Mouse (Mus musculus) heart, embryonic 12.5 days (tissue): ENCODE results near the gene Tmbim6. TPM values are rescaled to one million over a fixed set of nuclear protein-coding genes. Genes with fewer than 3 reads are reported as not detected.

ENCODE experiments used
- ATAC-seq: fragments of 200-750 bp; cut with Nextera tagmentation; 2 replicates; pipeline ENCODE4 v1.8.0; 2017; ENCODE audit warnings: moderate TSS enrichment, moderate library complexity; ENCODE audit not compliant: insufficient number of reproducible peaks, low FRiP score
- H3K27ac ChIP-seq: fragments of 300-500 bp; sonication (generic); 2 replicates; pipeline ENCODE4 v1.5.1; 2016; ENCODE audit warnings: mild to moderate bottlenecking, moderate library complexity; ENCODE audit not compliant: poor library complexity, severe bottlenecking
- H3K27me3 ChIP-seq: fragments of 300-500 bp; sonication (generic); replicated peaks from 2 replicates; pipeline ENCODE4 v1.6.1; 2016; ENCODE audit warnings: mild to moderate bottlenecking, moderate library complexity
- H3K36me3 ChIP-seq: fragments of 300-500 bp; sonication (generic); 2 replicates; pipeline ENCODE4 v1.6.1; 2016; ENCODE audit warnings: mild to moderate bottlenecking, moderate library complexity
- H3K4me1 ChIP-seq: fragments of 300-500 bp; sonication (generic); replicated peaks from 2 replicates; pipeline ENCODE4 v1.6.1; 2016; ENCODE audit warnings: mild to moderate bottlenecking
- H3K4me2 ChIP-seq: fragments of 300-500 bp; sonication (generic); 2 replicates; pipeline ENCODE4 v1.6.1; 2016; ENCODE audit warnings: mild to moderate bottlenecking, moderate library complexity
- H3K4me3 ChIP-seq: fragments of 300-500 bp; sonication (generic); 2 replicates; pipeline ENCODE4 v1.5.1; 2016; ENCODE audit warnings: mild to moderate bottlenecking
- H3K9ac ChIP-seq: fragments of 300-500 bp; sonication (generic); 2 replicates; pipeline ENCODE4 v1.6.1; 2016; ENCODE audit warnings: mild to moderate bottlenecking, moderate library complexity
- H3K9me3 ChIP-seq: fragments of 300-500 bp; sonication (generic); replicated peaks from 2 replicates; pipeline ENCODE4 v1.6.1; 2016; ENCODE audit warnings: mild to moderate bottlenecking, moderate library complexity
- WGBS: fragments of 180-500 bp; shearing (Covaris S2); methylation state at CpG from one replicate; pipeline ENCODE4 v1.1.7; 2016; 5-methylcytosine and 5-hydroxymethylcytosine counted together
- polyA plus RNA-seq: library from polyadenylated mRNA; unstranded; fragments of >200 nt; fragmentation: Nextera tagmentation; extraction: Ambion mirVana; gene quantifications from 2 replicates; pipeline ENCODE4 v1.2.1, GENCODE M21; 2016

Gene Tmbim6
- polyA plus RNA-seq, 1 experiment from 2014 or later = 251 TPM

- peaks cover 31% of the 10 kb centered on the region for H3K4me1 ChIP-seq
- 17% methylated on average over 12 of the region's 12 CpGs for WGBS
Observed at GRCm38 (mm10) chr15:99420521-99421014, 27.9 kb downstream of the Tmbim6 start.

GRCm38 (mm10) chr15:99421152-99421551 lies 28.5 kb downstream of the Tmbim6 start:
- Histone ChIP-seq H3K9ac (no peak overlapping the region), H3K27me3 (no peaks in the 10 kb centered on the region), H3K4me1 (peaks cover 29% of the 10 kb centered on the region), H3K27ac (peak overlapping the region; percentile 89), H3K9me3 (no peaks in the 10 kb centered on the region), H3K36me3 (peaks cover 46% of the 10 kb centered on the region), H3K4me2 (peak overlapping the region; percentile 44), H3K4me3 (no peak overlapping the region)
- 62% methylated on average over 9 of the region's 9 CpGs for WGBS
- ATAC-seq = no peak

More at GRCm38 (mm10) chr15:99420521-99421014, 27.9 kb downstream of the Tmbim6 start:
- Histone ChIP-seq H3K27ac (peak overlapping the region; percentile 89), H3K9me3 (no peaks in the 10 kb centered on the region), H3K4me2 (peak overlapping the region; percentile 44), H3K4me3 (no peak overlapping the region), H3K36me3 (peaks cover 41% of the 10 kb centered on the region), H3K27me3 (no peaks in the 10 kb centered on the region), H3K9ac (no peak overlapping the region)
- peak; percentile 60 for ATAC-seq

GRCm38 (mm10) chr15:99421676-99422075 lies 29.0 kb downstream of the Tmbim6 start:
- H3K36me3 ChIP-seq = peaks cover 51% of the 10 kb centered on the region
- H3K27me3 ChIP-seq = no peaks in the 10 kb centered on the region
- peaks cover 27% of the 10 kb centered on the region for H3K4me1 ChIP-seq
- H3K4me3 ChIP-seq = no peak overlapping the region
- H3K9ac ChIP-seq = no peak overlapping the region
- no peak for ATAC-seq
- WGBS = 81% methylated on average over 8 of the region's 8 CpGs
- peak overlapping the region; percentile 89 for H3K27ac ChIP-seq
- no peaks in the 10 kb centered on the region for H3K9me3 ChIP-seq
- no peak overlapping the region for H3K4me2 ChIP-seq

- WGBS = 91% methylated on average over 23 of the region's 23 CpGs
- no peaks in the 10 kb centered on the region for H3K27me3 ChIP-seq
- H3K36me3 ChIP-seq = peaks cover 60% of the 10 kb centered on the region
- H3K27ac ChIP-seq = peak overlapping the region; percentile 20; the same call in 1 of the 2 replicates
- no peak for ATAC-seq
- H3K4me3 ChIP-seq = no peak overlapping the region
- H3K9ac ChIP-seq = no peak overlapping the region
- no peak overlapping the region for H3K4me2 ChIP-seq
- H3K9me3 ChIP-seq = no peaks in the 10 kb centered on the region
- H3K4me1 ChIP-seq = peaks cover 22% of the 10 kb centered on the region
Observed at GRCm38 (mm10) chr15:99422551-99422950, 29.9 kb downstream of the Tmbim6 start.

- Histone ChIP-seq H3K27ac (no peak overlapping the region), H3K9me3 (no peaks in the 10 kb centered on the region), H3K4me1 (peaks cover 16% of the 10 kb centered on the region), H3K4me2 (no peak overlapping the region), H3K27me3 (no peaks in the 10 kb centered on the region), H3K36me3 (peaks cover 66% of the 10 kb centered on the region), H3K9ac (no peak overlapping the region), H3K4me3 (no peak overlapping the region)
- no peak for ATAC-seq
- 88% methylated on average over 10 of the region's 10 CpGs for WGBS
Observed at GRCm38 (mm10) chr15:99423131-99423530, 30.4 kb downstream of the Tmbim6 start.

GRCm38 (mm10) chr15:99423884-99424283 lies 31.2 kb downstream of the Tmbim6 start:
- no peak overlapping the region for H3K27ac ChIP-seq
- 87% methylated on average over 9 of the region's 9 CpGs for WGBS

GRCm38 (mm10) chr15:99430394-99430793 lies 37.7 kb downstream of the Tmbim6 start:
- Histone ChIP-seq H3K9me3 (no peaks in the 10 kb centered on the region), H3K4me1 (peaks cover 64% of the 10 kb centered on the region), H3K9ac (0 out of 2 replicates have a peak overlapping the region, but pooled peaks have one; percentile 13), H3K4me3 (no peak overlapping the region), H3K27ac (no peak overlapping the region), H3K36me3 (peaks cover 52% of the 10 kb centered on the region), H3K4me2 (no peak overlapping the region), H3K27me3 (no peaks in the 10 kb centered on the region)
- ATAC-seq = no peak
- WGBS = 66% methylated on average over 8 of the region's 8 CpGs

More at GRCm38 (mm10) chr15:99423884-99424283, 31.2 kb downstream of the Tmbim6 start:
- ATAC-seq = no peak
- no peak overlapping the region for H3K4me3 ChIP-seq
- H3K4me1 ChIP-seq = peaks cover 18% of the 10 kb centered on the region
- H3K27me3 ChIP-seq = no peaks in the 10 kb centered on the region
- no peak overlapping the region for H3K4me2 ChIP-seq
- peaks cover 66% of the 10 kb centered on the region for H3K36me3 ChIP-seq
- H3K9me3 ChIP-seq = no peaks in the 10 kb centered on the region
- H3K9ac ChIP-seq = no peak overlapping the region

GRCm38 (mm10) chr15:99431063-99431462 lies 38.4 kb downstream of the Tmbim6 start:
- H3K9me3 ChIP-seq = no peaks in the 10 kb centered on the region
- H3K27me3 ChIP-seq = no peaks in the 10 kb centered on the region
- peaks cover 46% of the 10 kb centered on the region for H3K36me3 ChIP-seq
- H3K9ac ChIP-seq = no peak overlapping the region
- peaks cover 69% of the 10 kb centered on the region for H3K4me1 ChIP-seq
- no peak for ATAC-seq
- 89% methylated on average over 10 of the region's 10 CpGs for WGBS
- no peak overlapping the region for H3K4me2 ChIP-seq
- no peak overlapping the region for H3K4me3 ChIP-seq
- H3K27ac ChIP-seq = 0 out of 2 replicates have a peak overlapping the region, but pooled peaks have one; percentile 19

- Histone ChIP-seq H3K27ac (0 out of 2 replicates have a peak overlapping the region, but pooled peaks have one; percentile 19), H3K4me3 (no peak overlapping the region), H3K4me1 (peaks cover 74% of the 10 kb centered on the region), H3K9ac (no peak overlapping the region), H3K4me2 (no peak overlapping the region), H3K9me3 (no peaks in the 10 kb centered on the region), H3K27me3 (no peaks in the 10 kb centered on the region), H3K36me3 (peaks cover 42% of the 10 kb centered on the region)
- ATAC-seq = no peak
- 49% methylated on average over 7 of the region's 7 CpGs for WGBS
Observed at GRCm38 (mm10) chr15:99431504-99431903, 38.8 kb downstream of the Tmbim6 start.

GRCm38 (mm10) chr15:99431967-99432366 lies 39.3 kb downstream of the Tmbim6 start:
- H3K4me1 ChIP-seq = peaks cover 78% of the 10 kb centered on the region
- no peak overlapping the region for H3K4me2 ChIP-seq
- no peaks in the 10 kb centered on the region for H3K9me3 ChIP-seq
- H3K4me3 ChIP-seq = no peak overlapping the region
- 0 out of 2 replicates have a peak overlapping the region, but pooled peaks have one; percentile 41 for H3K27ac ChIP-seq
- no peak for ATAC-seq
- 43% methylated on average over 8 of the region's 8 CpGs for WGBS
- H3K9ac ChIP-seq = 0 out of 2 replicates have a peak overlapping the region, but pooled peaks have one; percentile 42
- H3K27me3 ChIP-seq = no peaks in the 10 kb centered on the region
- peaks cover 39% of the 10 kb centered on the region for H3K36me3 ChIP-seq

- Histone ChIP-seq H3K4me2 (no peak overlapping the region), H3K27me3 (no peaks in the 10 kb centered on the region), H3K4me3 (no peak overlapping the region), H3K9me3 (no peaks in the 10 kb centered on the region), H3K4me1 (peaks cover 86% of the 10 kb centered on the region), H3K36me3 (peaks cover 36% of the 10 kb centered on the region), H3K27ac (no peak overlapping the region), H3K9ac (no peak overlapping the region)
- WGBS = 83% methylated on average over 16 of the region's 16 CpGs
- ATAC-seq = no peak
Observed at GRCm38 (mm10) chr15:99433081-99433718, 40.5 kb downstream of the Tmbim6 start.
